Mouse (Mus musculus) heart, embryonic 10.5 days (tissue): ENCODE data around the gene Stk10. TPM values are rescaled to one million over a fixed set of nuclear protein-coding genes. Genes with fewer than 3 reads are reported as not detected.

Experiments
- DNase-seq: peaks from one replicate; pipeline ENCODE4 v3.0.0-alpha.2; 2017; ENCODE audit warnings: low spot score
- H3K27ac ChIP-seq: fragments of 300-500 bp; sonication (generic); 2 replicates; pipeline ENCODE4 v1.5.1; 2016; ENCODE audit warnings: mild to moderate bottlenecking
- H3K27me3 ChIP-seq: fragments of 300-500 bp; sonication (generic); 2 replicates; pipeline ENCODE4 v1.6.1; 2016; ENCODE audit warnings: mild to moderate bottlenecking; ENCODE audit not compliant: poor library complexity, insufficient read depth, severe bottlenecking
- H3K36me3 ChIP-seq: fragments of 300-500 bp; sonication (generic); 2 replicates; pipeline ENCODE4 v1.6.1; 2016; ENCODE audit warnings: mild to moderate bottlenecking, moderate library complexity
- H3K4me1 ChIP-seq: fragments of 300-500 bp; sonication (generic); 2 replicates; pipeline ENCODE4 v1.6.1; 2016; ENCODE audit warnings: mild to moderate bottlenecking
- H3K4me3 ChIP-seq: fragments of 300-500 bp; sonication (generic); 2 replicates; pipeline ENCODE4 v1.5.1; 2016; ENCODE audit warnings: mild to moderate bottlenecking, moderate library complexity
- H3K9me3 ChIP-seq: fragments of 300-500 bp; sonication (generic); 2 replicates; pipeline ENCODE4 v1.6.1; 2016; ENCODE audit warnings: mild to moderate bottlenecking, moderate library complexity
- WGBS: fragments of 180-500 bp; shearing (Covaris S2); methylation state at CpG from one replicate; pipeline ENCODE4 v1.1.7; 2016; 5-methylcytosine and 5-hydroxymethylcytosine counted together
- polyA plus RNA-seq: library from polyadenylated mRNA; unstranded; fragments of >200 nt; fragmentation: Nextera tagmentation; extraction: Ambion mirVana; gene quantifications from 2 replicates; pipeline ENCODE4 v1.2.1, GENCODE M21; 2016

Gene Stk10
- polyA plus RNA-seq, 1 experiment from 2014 or later = 2.8 TPM

- WGBS = under 1% methylated on average over 24 of the region's 24 CpGs
- H3K27ac ChIP-seq = peak overlapping the region; percentile 87
- H3K9me3 ChIP-seq = no peaks in the 10 kb centered on the region
- no peaks in the 10 kb centered on the region for H3K36me3 ChIP-seq
- H3K4me3 ChIP-seq = peak overlapping the region; percentile 83
- peaks cover 26% of the 10 kb centered on the region for H3K27me3 ChIP-seq
- H3K4me1 ChIP-seq = peaks cover 36% of the 10 kb centered on the region
- DNase-seq = no peak
Measured at GRCm38 (mm10) chr11:32533482-32534261, 567 bp downstream of the Stk10 start.

DNA sequence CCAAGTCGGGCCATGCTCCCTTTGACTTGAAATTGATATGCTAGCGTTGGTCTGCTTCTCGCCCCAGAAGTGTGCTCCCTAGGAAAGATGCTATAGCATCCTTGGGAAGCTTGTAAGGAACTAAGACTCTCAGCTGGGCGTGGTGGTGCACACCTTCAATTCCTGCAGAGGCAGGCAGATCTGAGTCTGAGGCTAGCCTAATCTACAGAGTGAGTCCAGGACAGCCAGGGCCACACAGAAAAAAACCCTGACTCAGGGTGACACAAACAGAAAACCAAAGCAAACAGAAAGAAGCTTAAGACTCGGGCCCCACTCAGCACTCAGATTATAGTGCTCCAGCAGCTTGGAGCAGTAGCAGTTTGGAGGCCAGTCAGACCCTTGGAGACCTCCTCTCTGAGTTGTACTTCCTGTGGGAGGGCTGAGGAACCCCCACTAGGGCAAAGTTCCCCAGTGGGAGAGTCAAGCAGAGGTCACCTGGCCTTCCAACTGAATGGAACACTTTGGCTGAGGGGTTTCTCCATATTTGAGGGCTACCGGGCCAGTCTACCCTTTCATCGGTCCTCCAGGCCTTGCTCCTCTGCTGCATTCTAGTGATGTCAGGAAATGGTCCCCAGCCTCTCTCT lies 1.5 kb downstream of the Stk10 start:
- Histone ChIP-seq H3K27ac (no peak overlapping the region; the same call in 1 of the 2 replicates), H3K4me3 (peak overlapping the region; percentile 83; the same call in 1 of the 2 replicates), H3K4me1 (peaks cover 42% of the 10 kb centered on the region), H3K27me3 (peaks cover 26% of the 10 kb centered on the region), H3K36me3 (no peaks in the 10 kb centered on the region), H3K9me3 (no peaks in the 10 kb centered on the region)
- WGBS = 68% methylated on average over 7 of the region's 7 CpGs
- no peak for DNase-seq

DNA sequence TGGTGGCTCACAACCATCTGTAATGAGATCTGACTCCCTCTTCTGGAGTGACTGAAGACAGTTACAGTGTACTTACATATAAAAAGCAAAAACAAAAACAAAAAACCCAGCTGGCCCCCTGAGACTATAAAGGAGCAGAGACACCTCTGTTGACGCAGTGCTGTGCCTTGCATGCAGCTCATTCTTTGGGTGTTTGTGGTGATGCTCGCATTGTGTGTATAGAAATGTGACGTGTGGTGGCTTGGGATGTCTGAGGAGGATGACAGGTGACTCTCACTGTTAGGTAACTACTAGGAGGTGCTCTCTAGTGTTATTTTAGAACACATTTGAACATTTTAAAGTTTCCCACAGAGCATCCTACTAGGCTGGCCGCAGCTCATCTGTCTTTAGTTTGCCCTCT lies 2.5 kb downstream of the Stk10 start:
- Histone ChIP-seq H3K4me1 (peaks cover 46% of the 10 kb centered on the region), H3K27ac (no peak overlapping the region), H3K9me3 (no peaks in the 10 kb centered on the region), H3K4me3 (no peak overlapping the region), H3K36me3 (no peaks in the 10 kb centered on the region), H3K27me3 (peaks cover 26% of the 10 kb centered on the region)
- no peak for DNase-seq
- WGBS = 90% methylated on average over 4 of the region's 4 CpGs

- Histone ChIP-seq H3K27me3 (peaks cover 13% of the 10 kb centered on the region), H3K9me3 (no peaks in the 10 kb centered on the region), H3K27ac (no peak overlapping the region), H3K36me3 (no peaks in the 10 kb centered on the region), H3K4me3 (no peak overlapping the region), H3K4me1 (peaks cover 47% of the 10 kb centered on the region)
- 59% methylated on average over 7 of the region's 7 CpGs for WGBS
- no peak for DNase-seq
Measured at GRCm38 (mm10) chr11:32536954-32537353, 3.8 kb downstream of the Stk10 start.

DNA sequence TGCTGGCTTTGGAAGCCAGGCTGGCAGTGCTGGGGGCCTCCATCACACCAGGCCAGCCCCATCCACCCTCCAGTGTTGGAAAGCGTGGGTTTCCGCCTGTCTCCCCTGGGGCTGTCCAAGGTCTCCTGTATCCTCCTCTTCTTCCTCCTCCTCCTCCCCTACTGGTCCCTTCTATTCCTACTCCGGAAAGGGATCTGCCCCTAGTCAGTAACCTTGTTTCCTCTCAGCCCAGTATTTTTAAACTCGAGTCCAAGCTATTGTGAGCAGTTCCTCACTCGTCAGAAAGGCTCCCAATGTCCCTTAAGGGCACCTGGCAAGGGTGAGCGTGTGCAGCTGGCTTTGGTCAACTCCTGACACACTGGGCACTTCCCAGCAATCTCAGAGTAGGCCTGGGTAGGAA lies 5.3 kb downstream of the Stk10 start:
- 55% methylated on average over 6 of the region's 6 CpGs for WGBS
- H3K36me3 ChIP-seq = no peaks in the 10 kb centered on the region
- no peaks in the 10 kb centered on the region for H3K9me3 ChIP-seq
- no peak overlapping the region for H3K4me3 ChIP-seq
- peaks cover 53% of the 10 kb centered on the region for H3K4me1 ChIP-seq
- DNase-seq = no peak
- peaks cover 13% of the 10 kb centered on the region for H3K27me3 ChIP-seq
- H3K27ac ChIP-seq = no peak overlapping the region; the same call in 1 of the 2 replicates

DNA sequence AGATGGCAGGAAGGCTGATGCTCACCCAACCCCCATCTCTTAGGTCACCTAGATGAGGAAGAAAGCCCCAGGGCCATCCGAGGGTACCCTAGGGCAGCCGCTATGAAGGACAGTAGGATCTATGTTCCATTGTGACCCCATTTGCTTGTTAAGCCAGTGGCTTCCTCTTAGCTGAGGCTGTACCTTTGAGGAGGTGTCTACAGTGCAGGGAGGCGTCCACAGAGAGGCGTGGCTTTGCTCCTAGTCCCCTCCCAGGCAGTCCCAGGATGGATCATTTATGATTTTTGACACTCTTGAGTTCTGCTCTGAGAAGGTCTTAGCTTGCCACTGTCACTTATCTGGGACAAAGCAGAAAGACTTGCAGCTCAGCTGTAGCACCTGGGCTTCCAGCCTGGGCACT lies 5.7 kb downstream of the Stk10 start:
- Histone ChIP-seq H3K9me3 (no peaks in the 10 kb centered on the region), H3K27me3 (peaks cover 13% of the 10 kb centered on the region), H3K4me1 (peaks cover 50% of the 10 kb centered on the region), H3K4me3 (no peak overlapping the region), H3K36me3 (no peaks in the 10 kb centered on the region), H3K27ac (no peak overlapping the region; the same call in 1 of the 2 replicates)
- 77% methylated on average over 4 of the region's 4 CpGs for WGBS
- no peak for DNase-seq

- Histone ChIP-seq H3K27ac (no peak overlapping the region), H3K27me3 (peaks cover 6% of the 10 kb centered on the region), H3K4me1 (peaks cover 47% of the 10 kb centered on the region), H3K9me3 (no peaks in the 10 kb centered on the region), H3K4me3 (no peak overlapping the region), H3K36me3 (no peaks in the 10 kb centered on the region)
- DNase-seq = no peak
- 83% methylated on average over 7 of the region's 7 CpGs for WGBS
Measured at GRCm38 (mm10) chr11:32539717-32540116, 6.6 kb downstream of the Stk10 start.

GRCm38 (mm10) chr11:32540463-32540862 lies 7.4 kb downstream of the Stk10 start:
- 77% methylated on average over 6 of the region's 6 CpGs for WGBS

DNA sequence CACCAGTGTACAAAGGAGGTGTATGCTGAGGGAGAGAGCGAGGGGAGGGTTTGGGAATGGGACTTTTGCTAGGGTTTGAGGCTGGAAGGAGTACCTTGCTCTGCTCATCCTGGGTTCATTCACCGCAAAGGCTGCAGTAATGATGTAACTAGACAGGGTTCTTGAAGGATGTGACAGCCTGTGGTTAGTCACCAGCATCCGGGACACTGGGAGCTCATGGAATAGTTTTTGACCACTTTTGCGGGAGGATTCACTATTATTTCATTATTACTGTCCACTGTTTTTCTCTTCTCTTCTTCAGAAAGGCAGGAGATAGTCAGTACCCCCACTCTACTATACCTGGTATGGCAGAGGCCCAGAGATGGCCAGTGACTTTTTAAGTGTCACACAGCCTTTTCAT lies 9.1 kb downstream of the Stk10 start:
- DNase-seq = no peak
- peak overlapping the region; percentile 31; the same call in 1 of the 2 replicates for H3K27ac ChIP-seq
- H3K4me1 ChIP-seq = peaks cover 49% of the 10 kb centered on the region
- no peak overlapping the region for H3K4me3 ChIP-seq
- 93% methylated on average over 4 of the region's 4 CpGs for WGBS
- H3K9me3 ChIP-seq = no peaks in the 10 kb centered on the region
- H3K36me3 ChIP-seq = no peaks in the 10 kb centered on the region
- no peaks in the 10 kb centered on the region for H3K27me3 ChIP-seq

More at GRCm38 (mm10) chr11:32540463-32540862, 7.4 kb downstream of the Stk10 start:
- H3K4me1 ChIP-seq = peaks cover 46% of the 10 kb centered on the region
- H3K4me3 ChIP-seq = no peak overlapping the region
- H3K36me3 ChIP-seq = no peaks in the 10 kb centered on the region
- H3K27ac ChIP-seq = no peak overlapping the region
- no peaks in the 10 kb centered on the region for H3K27me3 ChIP-seq
- no peaks in the 10 kb centered on the region for H3K9me3 ChIP-seq
- DNase-seq = no peak

DNA sequence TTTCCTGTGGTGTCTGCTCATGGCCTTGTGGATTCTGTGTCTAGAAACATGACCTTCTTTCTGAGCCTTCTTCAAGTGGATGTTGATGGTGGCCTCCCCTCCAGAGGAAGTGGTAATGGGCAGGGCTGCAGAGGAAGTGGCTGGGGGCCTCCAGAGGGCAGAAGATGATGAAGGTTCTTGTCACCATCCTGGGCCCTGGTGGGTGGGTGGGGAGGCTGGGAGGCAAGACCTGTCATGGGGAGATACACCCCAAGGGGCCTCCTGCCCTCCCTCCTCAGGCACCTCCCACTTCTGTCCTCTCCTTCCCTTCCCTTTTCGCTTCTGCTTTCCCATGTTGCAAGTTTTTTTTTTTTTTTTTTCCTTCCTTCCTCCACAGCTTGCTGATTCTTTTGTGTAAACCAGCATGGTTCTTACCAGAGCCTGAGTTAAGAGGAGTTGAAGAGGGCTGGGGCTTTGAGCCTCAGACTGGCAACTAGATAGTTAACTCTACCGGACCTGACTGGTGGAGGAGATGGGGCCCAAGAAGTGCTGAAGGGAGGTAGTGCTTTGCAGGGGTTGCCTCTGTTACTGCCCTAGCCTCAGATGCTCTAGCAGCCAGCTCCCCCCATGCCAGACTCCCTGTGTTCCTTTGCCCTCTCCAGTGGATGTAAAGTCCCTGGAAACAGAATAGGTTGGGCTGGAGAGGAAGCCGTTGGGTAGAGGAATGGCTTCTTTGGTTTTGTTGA lies 9.7 kb downstream of the Stk10 start:
- Histone ChIP-seq H3K4me3 (no peak overlapping the region), H3K27me3 (no peaks in the 10 kb centered on the region), H3K27ac (peak overlapping the region; percentile 31), H3K36me3 (no peaks in the 10 kb centered on the region; the same call in 1 of the 2 replicates), H3K4me1 (peaks cover 55% of the 10 kb centered on the region), H3K9me3 (no peaks in the 10 kb centered on the region)
- 42% methylated on average over 3 of the region's 3 CpGs for WGBS
- DNase-seq = peak; percentile 92

GRCm38 (mm10) chr11:32544041-32544440 lies 10.9 kb downstream of the Stk10 start:
- Histone ChIP-seq H3K4me1 (peaks cover 53% of the 10 kb centered on the region), H3K36me3 (no peaks in the 10 kb centered on the region; the same call in 1 of the 2 replicates), H3K27ac (0 out of 2 replicates have a peak overlapping the region, but pooled peaks have one; percentile 42), H3K4me3 (no peak overlapping the region), H3K27me3 (no peaks in the 10 kb centered on the region), H3K9me3 (no peaks in the 10 kb centered on the region)
- DNase-seq = no peak
- WGBS = 81% methylated on average over 6 of the region's 6 CpGs

DNA sequence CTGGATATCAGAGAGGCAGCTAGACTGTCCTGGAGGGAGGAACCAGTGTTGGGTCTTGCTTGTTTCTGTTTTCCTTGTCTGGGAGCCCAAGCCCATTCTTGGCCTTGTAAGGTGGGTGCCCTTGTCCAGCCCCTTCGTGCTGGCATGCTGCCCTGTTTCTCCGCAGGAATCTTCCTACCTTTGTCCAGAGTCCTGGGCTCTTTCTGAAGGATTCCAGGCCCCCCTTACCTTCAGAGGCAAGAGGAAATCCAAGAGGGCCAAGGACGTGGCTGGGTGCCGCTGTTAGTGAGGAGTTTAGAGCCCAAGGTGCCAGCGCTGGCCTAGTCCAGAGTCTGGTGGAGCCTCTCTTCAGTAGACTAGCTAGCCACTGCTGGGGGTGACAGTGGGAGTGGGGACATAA lies 11.4 kb downstream of the Stk10 start:
- Histone ChIP-seq H3K27ac (peak overlapping the region; percentile 42; the same call in 1 of the 2 replicates), H3K9me3 (no peaks in the 10 kb centered on the region), H3K27me3 (no peaks in the 10 kb centered on the region), H3K36me3 (no peaks in the 10 kb centered on the region; the same call in 1 of the 2 replicates), H3K4me1 (peaks cover 56% of the 10 kb centered on the region), H3K4me3 (no peak overlapping the region)
- 85% methylated on average over 5 of the region's 5 CpGs for WGBS
- no peak for DNase-seq

DNA sequence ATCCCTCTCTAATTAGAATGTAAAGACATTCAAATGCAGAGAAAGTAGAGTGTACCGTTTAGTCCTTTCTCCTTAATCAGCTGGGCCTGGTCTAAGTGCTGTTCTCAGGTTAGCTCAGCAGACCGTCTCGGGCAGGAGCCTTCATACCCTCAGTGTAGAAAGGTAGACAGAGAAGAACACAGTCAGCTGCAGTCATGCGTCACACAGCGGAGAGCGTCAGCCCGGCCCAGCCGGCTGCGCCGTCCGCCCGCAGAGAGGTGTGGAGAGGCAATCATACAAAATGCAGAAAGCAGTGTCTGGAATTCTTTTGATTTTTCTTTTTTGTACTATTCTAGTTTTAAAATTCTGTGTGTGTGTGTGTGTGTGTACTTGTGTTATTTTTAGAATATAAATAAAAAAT lies 12.5 kb downstream of the Stk10 start:
- no peaks in the 10 kb centered on the region for H3K9me3 ChIP-seq
- H3K27ac ChIP-seq = no peak overlapping the region
- H3K4me1 ChIP-seq = peaks cover 52% of the 10 kb centered on the region
- no peak overlapping the region for H3K4me3 ChIP-seq
- WGBS = 84% methylated on average over 12 of the region's 12 CpGs
- no peaks in the 10 kb centered on the region; the same call in 1 of the 2 replicates for H3K36me3 ChIP-seq
- no peaks in the 10 kb centered on the region for H3K27me3 ChIP-seq
- no peak for DNase-seq
